Mouse (Mus musculus): ENCODE data around the gene Cabp4. TPM values are rescaled to one million over a fixed set of nuclear protein-coding genes. Genes with fewer than 3 reads are reported as not detected.

Cabp4 gene
- polyA plus RNA-seq, 1 experiment, result 0.16 TPM

- H3K27me3 ChIP-seq (ENCODE audit: control insufficient read depth, insufficient read depth, low read length), result no peaks in the 10 kb centered on the region
- peaks cover 17% of the 10 kb centered on the region for H3K4me1 ChIP-seq (ENCODE audit: control insufficient read depth, insufficient read depth, low read length)
- TF ChIP-seq CTCF (IDR thresholded peaks at IDR 0.05; ENCODE audit: control insufficient read depth, insufficient read depth, insufficient replicate concordance, low read depth, low read length) (no peak), POLR2A (IDR thresholded peaks at IDR 0.05; ENCODE audit: control insufficient read depth, low read depth, low read length) (no peak)
- H3K27ac ChIP-seq (ENCODE audit: control insufficient read depth, insufficient read depth, low read depth, low read length), result peak overlapping the region; percentile 19; the same call in 1 of the 2 replicates
- H3K36me3 ChIP-seq (ENCODE audit: control insufficient read depth, insufficient read depth, low read length), result no peaks in the 10 kb centered on the region
- no peak overlapping the region for H3K4me3 ChIP-seq (ENCODE audit: control insufficient read depth, low read depth, low read length)
Measured at GRCm38 (mm10) chr19:4149764-4150461, 6.1 kb upstream of the Cabp4 start.

- peaks cover 17% of the 10 kb centered on the region for H3K4me1 ChIP-seq (ENCODE audit: control insufficient read depth, insufficient read depth, low read length)
- peak overlapping the region; percentile 85; the same call in 1 of the 2 replicates for H3K4me3 ChIP-seq (ENCODE audit: control insufficient read depth, low read depth, low read length)
- H3K27ac ChIP-seq (ENCODE audit: control insufficient read depth, insufficient read depth, low read depth, low read length), result no peak overlapping the region
- TF ChIP-seq POLR2A (IDR thresholded peaks at IDR 0.05; ENCODE audit: control insufficient read depth, low read depth, low read length) (no peak), CTCF (IDR thresholded peaks at IDR 0.05; ENCODE audit: control insufficient read depth, insufficient read depth, insufficient replicate concordance, low read depth, low read length) (no peak)
- H3K36me3 ChIP-seq (ENCODE audit: control insufficient read depth, insufficient read depth, low read length), result no peaks in the 10 kb centered on the region
- no peaks in the 10 kb centered on the region for H3K27me3 ChIP-seq (ENCODE audit: control insufficient read depth, insufficient read depth, low read length)
Measured at GRCm38 (mm10) chr19:4149283-4149682, 5.5 kb upstream of the Cabp4 start.

DNA sequence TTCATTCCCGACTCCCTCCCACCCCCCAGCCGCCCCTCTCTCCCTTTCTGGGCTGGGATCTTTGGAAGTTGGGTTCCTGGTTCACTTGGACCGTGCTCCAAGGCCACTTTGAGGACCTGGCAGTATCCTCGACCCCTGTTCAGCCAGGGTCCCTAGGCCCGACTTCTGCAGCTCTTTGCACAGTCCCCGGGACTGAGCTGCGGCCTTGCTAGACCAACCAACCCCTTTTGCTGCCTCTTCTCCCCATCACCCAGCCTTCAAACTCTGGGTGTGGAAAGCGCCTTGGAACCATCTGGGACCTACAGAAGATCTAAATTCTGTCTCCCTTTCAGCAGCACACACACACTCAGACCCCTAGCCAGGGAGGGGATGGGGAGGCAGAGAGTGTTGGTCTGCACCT is 5.0 kb upstream of the Cabp4 start:
- H3K36me3 ChIP-seq (ENCODE audit: control insufficient read depth, insufficient read depth, low read length), result no peaks in the 10 kb centered on the region
- TF ChIP-seq POLR2A (IDR thresholded peaks at IDR 0.05; ENCODE audit: control insufficient read depth, low read depth, low read length), result no peak
- TF ChIP-seq CTCF (IDR thresholded peaks at IDR 0.05; ENCODE audit: control insufficient read depth, insufficient read depth, insufficient replicate concordance, low read depth, low read length), result no peak
- no peaks in the 10 kb centered on the region for H3K27me3 ChIP-seq (ENCODE audit: control insufficient read depth, insufficient read depth, low read length)
- H3K4me1 ChIP-seq (ENCODE audit: control insufficient read depth, insufficient read depth, low read length), result peaks cover 17% of the 10 kb centered on the region
- H3K4me3 ChIP-seq (ENCODE audit: control insufficient read depth, low read depth, low read length), result peak overlapping the region; percentile 85
- no peak overlapping the region for H3K27ac ChIP-seq (ENCODE audit: control insufficient read depth, insufficient read depth, low read depth, low read length)

DNA sequence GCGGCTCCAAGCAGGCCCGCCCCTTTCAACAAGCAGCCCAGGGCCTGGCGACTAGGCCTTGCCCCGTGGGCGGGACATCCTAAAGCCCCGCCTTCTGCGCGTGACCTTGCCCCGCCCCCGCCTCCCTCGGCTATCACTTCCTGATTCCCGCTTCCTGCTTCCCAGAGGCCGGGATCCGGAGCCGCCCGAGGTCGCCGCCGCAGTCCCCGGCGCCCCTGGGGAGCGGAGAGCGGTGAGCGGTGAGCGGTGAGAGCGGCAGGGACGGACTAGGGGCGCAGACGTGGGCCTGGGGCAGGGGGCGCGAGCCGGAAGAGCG is 4.6 kb upstream of the Cabp4 start, which contains the start of gene Coro1b:
Gene Coro1b, plus strand, starts transcription at position 129 of the 316 bp plus-strand sequence.
- H3K4me3 ChIP-seq (ENCODE audit: control insufficient read depth, low read depth, low read length), result peak within 1 kb of the TSS; percentile 85
- H3K36me3 ChIP-seq (ENCODE audit: control insufficient read depth, insufficient read depth, low read length), result no peaks in the 10 kb centered on the region
- no peaks in the 10 kb centered on the region for H3K27me3 ChIP-seq (ENCODE audit: control insufficient read depth, insufficient read depth, low read length)
- H3K4me1 ChIP-seq (ENCODE audit: control insufficient read depth, insufficient read depth, low read length), result peaks cover 17% of the 10 kb centered on the region
- peak; percentile 68 for TF ChIP-seq POLR2A (IDR thresholded peaks at IDR 0.05; ENCODE audit: control insufficient read depth, low read depth, low read length)
- TF ChIP-seq CTCF (IDR thresholded peaks at IDR 0.05; ENCODE audit: control insufficient read depth, insufficient read depth, insufficient replicate concordance, low read depth, low read length), result no peak
- H3K27ac ChIP-seq (ENCODE audit: control insufficient read depth, insufficient read depth, low read depth, low read length), result 0 out of 2 replicates have a peak within 1 kb of the TSS, but pooled peaks have one; percentile 9

- Histone ChIP-seq H3K4me1 (ENCODE audit: control insufficient read depth, insufficient read depth, low read length) (peaks cover 17% of the 10 kb centered on the region), H3K27me3 (ENCODE audit: control insufficient read depth, insufficient read depth, low read length) (no peaks in the 10 kb centered on the region), H3K27ac (ENCODE audit: control insufficient read depth, insufficient read depth, low read depth, low read length) (0 out of 2 replicates have a peak overlapping the region, but pooled peaks have one; percentile 9), H3K36me3 (ENCODE audit: control insufficient read depth, insufficient read depth, low read length) (no peaks in the 10 kb centered on the region), H3K4me3 (ENCODE audit: control insufficient read depth, low read depth, low read length) (peak overlapping the region; percentile 85)
- no peak for TF ChIP-seq CTCF (IDR thresholded peaks at IDR 0.05; ENCODE audit: control insufficient read depth, insufficient read depth, insufficient replicate concordance, low read depth, low read length)
- no peak for TF ChIP-seq POLR2A (IDR thresholded peaks at IDR 0.05; ENCODE audit: control insufficient read depth, low read depth, low read length)
Measured at GRCm38 (mm10) chr19:4147782-4148490, 4.1 kb upstream of the Cabp4 start.

DNA sequence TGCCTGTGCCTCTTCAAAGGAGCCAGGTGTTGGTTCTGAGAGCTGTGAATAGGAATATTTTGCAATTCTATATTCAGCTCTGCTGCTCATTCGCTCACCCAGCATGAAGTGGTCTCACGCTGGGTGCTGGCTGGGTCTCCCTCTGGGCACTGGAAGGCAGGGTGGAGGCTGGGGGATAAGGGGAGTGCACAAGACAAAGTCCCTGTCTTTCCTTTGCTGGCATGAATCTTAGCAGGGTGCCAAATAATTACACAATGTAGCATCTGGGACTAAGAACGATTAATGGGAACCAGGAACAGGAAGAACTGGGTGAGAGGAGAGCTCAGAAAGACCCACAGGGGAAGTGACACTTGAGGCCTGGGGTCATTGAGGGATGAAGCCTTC is 3.2 kb upstream of the Cabp4 start:
- Histone ChIP-seq H3K27ac (ENCODE audit: control insufficient read depth, insufficient read depth, low read depth, low read length) (no peak overlapping the region), H3K4me3 (ENCODE audit: control insufficient read depth, low read depth, low read length) (no peak overlapping the region)
- TF ChIP-seq POLR2A (IDR thresholded peaks at IDR 0.05; ENCODE audit: control insufficient read depth, low read depth, low read length) (no peak), CTCF (IDR thresholded peaks at IDR 0.05; ENCODE audit: control insufficient read depth, insufficient read depth, insufficient replicate concordance, low read depth, low read length) (no peak)

DNA sequence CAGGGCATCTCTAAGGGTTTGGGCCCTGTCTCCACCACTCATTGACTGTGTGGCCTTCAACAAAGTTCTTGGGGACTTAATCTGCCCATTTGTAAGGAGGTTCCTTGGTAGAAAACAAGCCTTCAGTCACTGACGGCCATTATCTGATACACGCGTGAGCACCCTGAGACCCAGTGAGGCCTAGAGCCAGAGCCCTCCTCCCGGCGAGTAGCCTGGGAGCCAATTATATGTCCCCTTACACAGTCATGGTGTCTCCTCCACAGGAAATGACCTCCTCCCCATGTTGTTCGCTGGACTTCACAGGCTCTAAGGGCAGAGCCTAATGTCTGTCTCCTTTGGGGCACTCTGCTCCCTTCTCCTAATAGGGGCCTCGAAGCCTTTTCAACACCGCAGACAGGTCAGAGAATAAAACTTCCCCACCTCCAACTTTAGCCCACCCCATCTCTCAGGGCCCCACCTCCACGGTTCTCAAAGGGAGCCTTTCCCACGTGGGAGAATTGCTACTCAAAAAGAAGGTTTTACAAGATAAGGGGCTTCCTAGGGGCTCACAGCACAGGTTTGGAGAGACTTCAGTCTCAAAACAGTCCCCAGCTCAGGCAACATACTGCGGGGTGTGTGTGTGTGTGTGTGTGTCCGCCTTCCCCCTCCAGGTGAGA is 2.7 kb upstream of the Cabp4 start:
- peaks cover 17% of the 10 kb centered on the region for H3K4me1 ChIP-seq (ENCODE audit: control insufficient read depth, insufficient read depth, low read length)
- H3K4me3 ChIP-seq (ENCODE audit: control insufficient read depth, low read depth, low read length), result no peak overlapping the region
- TF ChIP-seq CTCF (IDR thresholded peaks at IDR 0.05; ENCODE audit: control insufficient read depth, insufficient read depth, insufficient replicate concordance, low read depth, low read length), result no peak
- TF ChIP-seq POLR2A (IDR thresholded peaks at IDR 0.05; ENCODE audit: control insufficient read depth, low read depth, low read length), result no peak
- H3K36me3 ChIP-seq (ENCODE audit: control insufficient read depth, insufficient read depth, low read length), result no peaks in the 10 kb centered on the region
- no peak overlapping the region for H3K27ac ChIP-seq (ENCODE audit: control insufficient read depth, insufficient read depth, low read depth, low read length)
- no peaks in the 10 kb centered on the region for H3K27me3 ChIP-seq (ENCODE audit: control insufficient read depth, insufficient read depth, low read length)

More for the DNA sequence above, 3.2 kb upstream of the Cabp4 start:
- Histone ChIP-seq H3K4me1 (ENCODE audit: control insufficient read depth, insufficient read depth, low read length) (peaks cover 17% of the 10 kb centered on the region), H3K27me3 (ENCODE audit: control insufficient read depth, insufficient read depth, low read length) (no peaks in the 10 kb centered on the region), H3K36me3 (ENCODE audit: control insufficient read depth, insufficient read depth, low read length) (no peaks in the 10 kb centered on the region)

Data from testis, adult 2 months (tissue).